Mouse (Mus musculus) hindbrain, embryonic 10.5 days (tissue): ENCODE results near the gene Smg6. TPM values are rescaled to one million over a fixed set of nuclear protein-coding genes. Genes with fewer than 3 reads are reported as not detected.

Experiments
- DNase-seq: peaks from one replicate; pipeline ENCODE4 v3.0.0-alpha.2; 2017; ENCODE audit warnings: low spot score
- H3K27ac ChIP-seq: fragments of 300-500 bp; sonication (generic); 2 replicates; pipeline ENCODE4 v1.5.1; 2016; ENCODE audit warnings: mild to moderate bottlenecking, moderate library complexity
- H3K27me3 ChIP-seq: fragments of 300-500 bp; sonication (generic); 2 replicates; pipeline ENCODE4 v1.6.1; 2016; ENCODE audit warnings: mild to moderate bottlenecking; ENCODE audit not compliant: poor library complexity, insufficient read depth, severe bottlenecking
- H3K36me3 ChIP-seq: fragments of 300-500 bp; sonication (generic); 2 replicates; pipeline ENCODE4 v1.6.1; 2016; ENCODE audit warnings: mild to moderate bottlenecking, moderate library complexity
- H3K4me1 ChIP-seq: fragments of 300-500 bp; sonication (generic); replicated peaks from 2 replicates; pipeline ENCODE4 v1.6.1; 2016; ENCODE audit warnings: mild to moderate bottlenecking
- H3K4me3 ChIP-seq: fragments of 300-500 bp; sonication (generic); 2 replicates; pipeline ENCODE4 v1.5.1; 2016; ENCODE audit warnings: mild to moderate bottlenecking, moderate library complexity
- H3K9me3 ChIP-seq: fragments of 300-500 bp; sonication (generic); 2 replicates; pipeline ENCODE4 v1.6.1; 2016; ENCODE audit warnings: mild to moderate bottlenecking, moderate library complexity
- WGBS: fragments of 180-500 bp; shearing (Covaris S2); methylation state at CpG from one replicate; pipeline ENCODE4 v1.1.7; 2016; 5-methylcytosine and 5-hydroxymethylcytosine counted together
- polyA plus RNA-seq: library from polyadenylated mRNA; unstranded; fragments of >200 nt; fragmentation: Nextera tagmentation; extraction: Ambion mirVana; gene quantifications from 2 replicates; pipeline ENCODE4 v1.2.1, GENCODE M21; 2016

The Smg6 gene
- polyA plus RNA-seq, 1 experiment from 2014 or later: 19.2 TPM

DNA sequence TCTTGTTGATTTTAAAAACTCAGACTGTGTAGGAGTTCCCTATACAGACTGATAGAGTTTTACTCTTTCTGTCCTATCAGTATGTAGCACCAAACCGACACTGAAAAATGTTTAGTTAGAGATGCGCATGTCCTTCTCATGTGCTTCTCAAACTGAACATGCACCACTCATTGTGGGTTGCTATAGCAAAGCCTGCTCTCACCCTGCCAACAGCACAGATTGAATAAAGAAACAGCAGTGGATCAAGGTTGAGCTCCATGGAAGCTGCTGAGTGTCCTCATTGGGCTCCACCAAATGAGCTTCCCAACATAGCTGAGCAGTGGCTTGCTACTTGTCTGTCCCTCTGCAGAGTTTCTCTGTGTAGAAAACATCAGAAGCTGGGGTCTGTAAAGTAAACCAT, 192.5 kb downstream of the Smg6 start:
- 92% methylated on average over 2 of the region's 2 CpGs for WGBS
- H3K27ac ChIP-seq: no peak overlapping the region
- no peak overlapping the region for H3K4me3 ChIP-seq
- H3K9me3 ChIP-seq: no peaks in the 10 kb centered on the region
- H3K36me3 ChIP-seq: no peaks in the 10 kb centered on the region
- no peaks in the 10 kb centered on the region for H3K27me3 ChIP-seq
- peaks cover 3% of the 10 kb centered on the region; the same call in 1 of the 2 replicates for H3K4me1 ChIP-seq
- DNase-seq: no peak

GRCm38 (mm10) chr11:75119298-75119697, 193.7 kb downstream of the Smg6 start:
- DNase-seq: no peak
- no peaks in the 10 kb centered on the region for H3K9me3 ChIP-seq
- 89% methylated on average over 2 of the region's 2 CpGs for WGBS

DNA sequence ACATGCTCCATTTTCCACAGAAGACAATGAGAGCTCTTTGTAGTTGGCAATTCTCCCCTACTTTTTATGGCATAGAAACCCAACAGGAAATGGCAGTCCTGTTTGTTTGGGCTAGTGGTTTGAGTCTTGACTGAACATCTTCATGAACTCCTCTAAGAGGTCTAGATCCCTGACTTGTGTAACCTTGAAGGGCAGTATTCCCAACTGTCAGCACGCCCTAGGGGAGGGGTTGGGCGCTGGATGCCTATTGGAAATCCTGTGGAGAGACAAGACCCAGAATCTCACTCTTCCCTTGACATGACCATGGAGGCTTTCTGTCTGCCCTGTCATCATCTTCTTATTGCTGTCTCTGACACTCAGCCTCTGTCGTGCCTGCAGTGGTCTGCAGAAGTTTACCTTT, 194.2 kb downstream of the Smg6 start:
- H3K9me3 ChIP-seq: no peaks in the 10 kb centered on the region
- peaks cover 3% of the 10 kb centered on the region; the same call in 1 of the 2 replicates for H3K4me1 ChIP-seq
- WGBS: 82% methylated on average over 3 of the region's 3 CpGs
- H3K36me3 ChIP-seq: no peaks in the 10 kb centered on the region
- no peak overlapping the region for H3K27ac ChIP-seq
- no peak for DNase-seq
- H3K27me3 ChIP-seq: no peaks in the 10 kb centered on the region
- no peak overlapping the region for H3K4me3 ChIP-seq

More at GRCm38 (mm10) chr11:75119298-75119697, 193.7 kb downstream of the Smg6 start:
- peaks cover 3% of the 10 kb centered on the region; the same call in 1 of the 2 replicates for H3K4me1 ChIP-seq
- H3K36me3 ChIP-seq: no peaks in the 10 kb centered on the region
- H3K27ac ChIP-seq: no peak overlapping the region
- no peaks in the 10 kb centered on the region for H3K27me3 ChIP-seq
- H3K4me3 ChIP-seq: no peak overlapping the region

GRCm38 (mm10) chr11:75121348-75121747, 195.7 kb downstream of the Smg6 start:
- H3K36me3 ChIP-seq: no peaks in the 10 kb centered on the region
- H3K4me1 ChIP-seq: peaks cover 3% of the 10 kb centered on the region; the same call in 1 of the 2 replicates
- H3K27ac ChIP-seq: no peak overlapping the region
- H3K9me3 ChIP-seq: no peaks in the 10 kb centered on the region
- H3K27me3 ChIP-seq: no peaks in the 10 kb centered on the region
- DNase-seq: no peak
- 77% methylated on average over 1 of the region's 1 CpGs for WGBS
- no peak overlapping the region for H3K4me3 ChIP-seq

DNA sequence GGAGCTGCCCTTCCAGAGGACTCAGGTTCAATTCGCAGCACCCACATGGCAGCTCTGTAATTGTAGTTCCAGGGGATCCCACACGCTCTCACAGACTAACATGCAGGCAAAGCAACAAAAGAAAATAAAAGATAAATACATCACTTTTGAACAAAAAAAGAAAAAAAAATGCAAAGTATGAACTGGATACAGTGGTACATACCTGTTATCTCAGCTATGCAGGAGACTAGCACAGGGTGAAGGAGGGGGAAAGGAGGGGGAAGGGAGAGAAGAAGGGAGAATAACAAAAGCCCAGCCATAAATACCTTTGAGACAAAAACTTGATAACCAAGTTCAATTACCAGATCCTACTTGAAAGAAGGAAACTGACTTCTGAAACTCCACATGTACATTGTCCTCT, 198.8 kb downstream of the Smg6 start:
- H3K9me3 ChIP-seq: no peaks in the 10 kb centered on the region
- H3K27me3 ChIP-seq: no peaks in the 10 kb centered on the region
- H3K4me3 ChIP-seq: no peak overlapping the region
- no peaks in the 10 kb centered on the region for H3K4me1 ChIP-seq
- H3K36me3 ChIP-seq: no peaks in the 10 kb centered on the region; the same call in 1 of the 2 replicates
- H3K27ac ChIP-seq: no peak overlapping the region
- WGBS: 97% methylated on average over 2 of the region's 2 CpGs
- no peak for DNase-seq

GRCm38 (mm10) chr11:75126384-75126783, 200.8 kb downstream of the Smg6 start:
- Histone ChIP-seq H3K9me3 (no peaks in the 10 kb centered on the region), H3K27ac (no peak overlapping the region), H3K4me1 (no peaks in the 10 kb centered on the region), H3K4me3 (no peak overlapping the region), H3K36me3 (no peaks in the 10 kb centered on the region; the same call in 1 of the 2 replicates), H3K27me3 (no peaks in the 10 kb centered on the region)
- DNase-seq: no peak
- 89% methylated on average over 3 of the region's 3 CpGs for WGBS

- peaks cover 9% of the 10 kb centered on the region; the same call in 1 of the 2 replicates for H3K4me1 ChIP-seq
- H3K9me3 ChIP-seq: no peaks in the 10 kb centered on the region
- H3K27me3 ChIP-seq: no peaks in the 10 kb centered on the region
- H3K4me3 ChIP-seq: no peak overlapping the region
- H3K27ac ChIP-seq: no peak overlapping the region
- 94% methylated on average over 6 of the region's 6 CpGs for WGBS
- no peaks in the 10 kb centered on the region; the same call in 1 of the 2 replicates for H3K36me3 ChIP-seq
- DNase-seq: no peak
Observed at GRCm38 (mm10) chr11:75129481-75129880, 203.9 kb downstream of the Smg6 start.

- Histone ChIP-seq H3K36me3 (peaks cover 4% of the 10 kb centered on the region; the same call in 1 of the 2 replicates), H3K27ac (no peak overlapping the region), H3K9me3 (no peaks in the 10 kb centered on the region), H3K4me3 (no peak overlapping the region), H3K27me3 (no peaks in the 10 kb centered on the region), H3K4me1 (peaks cover 9% of the 10 kb centered on the region; the same call in 1 of the 2 replicates)
- WGBS: 89% methylated on average over 4 of the region's 4 CpGs
- DNase-seq: no peak
Observed at GRCm38 (mm10) chr11:75131300-75131699, 205.7 kb downstream of the Smg6 start.

DNA sequence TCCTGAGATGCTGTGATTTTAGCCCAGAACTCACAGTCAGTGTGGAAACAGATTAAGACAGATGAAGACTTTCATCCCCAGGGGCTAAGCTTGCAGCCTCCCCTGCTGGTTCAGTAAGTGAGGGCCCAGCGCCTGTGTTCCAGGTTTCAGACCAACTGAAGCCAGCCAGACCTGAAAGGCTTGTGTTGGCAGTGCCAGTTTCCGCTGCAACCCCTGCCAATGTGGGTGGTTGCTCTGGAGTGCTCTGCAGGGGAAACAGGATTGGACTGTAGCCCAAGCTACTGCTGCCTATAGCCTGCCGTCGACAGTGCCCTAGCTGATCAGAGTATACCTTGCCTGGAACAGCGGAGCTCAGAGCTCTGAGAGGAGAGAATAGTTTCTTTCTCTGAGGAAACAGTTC, 206.7 kb downstream of the Smg6 start:
- Histone ChIP-seq H3K27ac (no peak overlapping the region), H3K4me1 (peaks cover 16% of the 10 kb centered on the region), H3K4me3 (no peak overlapping the region), H3K9me3 (no peaks in the 10 kb centered on the region), H3K36me3 (peaks cover 4% of the 10 kb centered on the region; the same call in 1 of the 2 replicates), H3K27me3 (no peaks in the 10 kb centered on the region)
- 94% methylated on average over 5 of the region's 5 CpGs for WGBS
- DNase-seq: no peak

DNA sequence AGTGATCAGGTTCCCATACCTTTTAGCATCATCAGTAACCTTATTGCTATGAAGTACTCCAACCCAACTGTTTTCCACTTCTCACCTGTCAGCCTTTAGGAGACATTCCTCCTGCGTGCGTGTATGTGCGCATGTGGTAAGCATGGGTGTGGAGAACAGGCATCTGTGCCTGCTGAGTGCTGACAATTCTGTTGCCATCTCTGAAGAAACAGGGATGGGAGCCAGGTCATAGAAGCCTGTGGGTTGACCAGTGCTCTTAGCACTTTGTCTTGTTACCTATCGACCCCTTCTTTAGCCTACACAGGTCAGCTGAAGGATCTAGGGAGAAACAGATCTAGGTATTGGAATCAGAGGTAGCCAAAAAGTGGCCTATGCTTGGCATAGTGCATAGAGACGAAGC, 207.8 kb downstream of the Smg6 start:
- no peak for DNase-seq
- peaks cover 20% of the 10 kb centered on the region for H3K4me1 ChIP-seq
- no peak overlapping the region for H3K4me3 ChIP-seq
- H3K27ac ChIP-seq: no peak overlapping the region
- H3K9me3 ChIP-seq: no peaks in the 10 kb centered on the region
- peaks cover 10% of the 10 kb centered on the region for H3K36me3 ChIP-seq
- 94% methylated on average over 5 of the region's 5 CpGs for WGBS
- H3K27me3 ChIP-seq: no peaks in the 10 kb centered on the region

- peaks cover 23% of the 10 kb centered on the region for H3K4me1 ChIP-seq
- no peak for DNase-seq
- WGBS: 22% methylated on average over 2 of the region's 2 CpGs
- no peaks in the 10 kb centered on the region for H3K9me3 ChIP-seq
- no peak overlapping the region for H3K27ac ChIP-seq
- no peak overlapping the region for H3K4me3 ChIP-seq
- no peaks in the 10 kb centered on the region for H3K27me3 ChIP-seq
- peaks cover 10% of the 10 kb centered on the region for H3K36me3 ChIP-seq
Observed at GRCm38 (mm10) chr11:75133951-75134350, 208.3 kb downstream of the Smg6 start.

GRCm38 (mm10) chr11:75134485-75135068, 209.0 kb downstream of the Smg6 start:
- 81% methylated on average over 5 of the region's 5 CpGs for WGBS
- Histone ChIP-seq H3K9me3 (no peaks in the 10 kb centered on the region), H3K4me1 (peaks cover 29% of the 10 kb centered on the region), H3K27ac (no peak overlapping the region), H3K4me3 (no peak overlapping the region), H3K36me3 (peaks cover 10% of the 10 kb centered on the region), H3K27me3 (no peaks in the 10 kb centered on the region)
- DNase-seq: no peak

DNA sequence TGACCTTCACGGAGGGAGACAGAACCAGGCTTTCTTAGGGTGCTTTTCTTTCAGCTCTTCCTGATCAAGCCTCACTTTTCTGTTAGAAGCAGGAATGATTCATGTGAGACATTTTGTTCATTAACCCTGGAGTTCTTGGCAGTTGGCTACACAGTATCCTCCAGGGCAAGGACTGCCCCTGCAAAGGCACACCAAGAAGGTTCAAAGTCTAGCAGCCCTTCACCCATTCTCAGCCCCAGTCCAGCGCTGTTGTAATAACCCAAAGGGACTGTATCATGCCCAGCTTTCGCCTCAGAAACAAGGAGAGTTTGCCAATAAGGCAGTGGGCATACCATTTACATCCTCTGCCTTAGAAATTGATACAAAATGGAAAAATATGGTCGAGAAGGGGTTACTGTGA, 209.7 kb downstream of the Smg6 start:
- 90% methylated on average over 4 of the region's 4 CpGs for WGBS
- DNase-seq: no peak
- Histone ChIP-seq H3K36me3 (peaks cover 16% of the 10 kb centered on the region), H3K4me1 (peaks cover 36% of the 10 kb centered on the region), H3K9me3 (no peaks in the 10 kb centered on the region), H3K27me3 (no peaks in the 10 kb centered on the region), H3K4me3 (no peak overlapping the region), H3K27ac (no peak overlapping the region)
